Mouse (Mus musculus) naive thymus-derived CD4-positive, alpha-beta T cell, adult 2 months (primary cell): Measurements from ENCODE around the gene Usp20.

ENCODE experiments used
- DNase-seq: peaks from one replicate; pipeline ENCODE4 v3.0.0-alpha.2; 2011; ENCODE audit warnings: low read depth

Usp20 gene

GRCm38 (mm10) chr2:31069506-31069905, 87.4 kb downstream of the Usp20 start:
- DNase-seq = no peak
